Mouse (Mus musculus) central nervous system, embryonic 14 days (tissue): ENCODE results near the gene Olfr794. TPM values are rescaled to one million over a fixed set of nuclear protein-coding genes. Genes with fewer than 3 reads are reported as not detected.

Experiments
- polyA plus RNA-seq: library from polyadenylated mRNA; depleted of rRNA; stranded (reverse); fragments of >200 nt; gene quantifications from 2 replicates; pipeline ENCODE4 v1.2.3, GENCODE M21; 2012; rRNA removed

Olfr794 gene
- not detected in 2 replicates for polyA plus RNA-seq

GRCm38 (mm10) chr10:129567355-129567754, at the start of gene Olfr794:
Gene Olfr794, plus strand, starts transcription at chr10:129567655.

DNA sequence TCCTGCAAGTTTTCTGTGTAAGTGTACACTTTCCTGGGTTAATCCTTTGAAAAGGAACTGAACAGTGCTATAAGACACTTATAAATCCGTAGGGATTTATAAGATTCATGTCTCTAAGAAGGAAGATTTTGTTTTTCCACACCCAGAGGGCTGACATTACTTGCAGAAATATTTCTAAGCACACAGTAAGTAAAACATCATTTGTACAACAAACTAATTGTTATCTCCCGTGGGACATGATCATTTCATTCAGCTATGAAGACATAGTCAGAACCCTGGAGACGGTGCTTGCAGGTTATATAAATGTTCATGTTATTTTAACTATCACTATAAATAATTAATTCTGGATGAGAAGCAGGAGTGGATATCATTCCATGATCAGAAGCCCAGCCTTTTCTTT, 46.0 kb upstream of the Olfr794 start, which contains the start of gene Olfr791:
Gene Olfr791, plus strand, starts transcription at position 301 of the 400 bp plus-strand sequence.

GRCm38 (mm10) chr10:129538862-129539261, 28.6 kb upstream of the Olfr794 start, which contains the start of gene Olfr792:
Gene Olfr792, plus strand, starts transcription at chr10:129539162.

GRCm38 (mm10) chr10:129612470-129612869, 45.0 kb downstream of the Olfr794 start, which contains the start of gene Olfr796:
Gene Olfr796, minus strand, starts transcription at chr10:129612570.

Other genes starting within 250 kb of the Olfr794 start
- gene Olfr780, start 249.5 kb upstream of the Olfr794 start, polyA plus RNA-seq: not detected in 2 replicates
- gene Olfr781, start 238.8 kb upstream of the Olfr794 start, polyA plus RNA-seq: not detected in 2 replicates
- gene Olfr782, start 218.8 kb upstream of the Olfr794 start, polyA plus RNA-seq: not detected in 2 replicates
- 0.06 TPM in 2 replicates for gene Olfr784, start 183.6 kb upstream of the Olfr794 start, polyA plus RNA-seq
- gene Olfr785, start 162.2 kb upstream of the Olfr794 start, polyA plus RNA-seq: not detected in 2 replicates
- not detected in 2 replicates for gene Olfr786, start 140.3 kb upstream of the Olfr794 start, polyA plus RNA-seq
- 0.01 TPM in 1 of 2 replicates, not detected in the other for gene Olfr787, start 105.8 kb upstream of the Olfr794 start, polyA plus RNA-seq
- gene Olfr788, start 96.7 kb upstream of the Olfr794 start, polyA plus RNA-seq: not detected in 2 replicates
- not detected in 2 replicates for gene Olfr789, start 82.9 kb upstream of the Olfr794 start, polyA plus RNA-seq
- gene Olfr790, start 69.2 kb upstream of the Olfr794 start, polyA plus RNA-seq: not detected in 2 replicates
- not detected in 2 replicates for gene Olfr791, start 45.9 kb upstream of the Olfr794 start, polyA plus RNA-seq
- gene Olfr792, start 28.5 kb upstream of the Olfr794 start, polyA plus RNA-seq: not detected in 2 replicates
- not detected in 2 replicates for gene Olfr796, start 44.9 kb downstream of the Olfr794 start, polyA plus RNA-seq
- not detected in 2 replicates for gene Olfr798, start 60.3 kb downstream of the Olfr794 start, polyA plus RNA-seq
- not detected in 2 replicates for gene Olfr799, start 69.8 kb downstream of the Olfr794 start, polyA plus RNA-seq
- not detected in 2 replicates for gene Olfr800, start 90.0 kb downstream of the Olfr794 start, polyA plus RNA-seq
- gene Olfr801, start 106.2 kb downstream of the Olfr794 start, polyA plus RNA-seq: not detected in 2 replicates
- gene Olfr802, start 120.5 kb downstream of the Olfr794 start, polyA plus RNA-seq: not detected in 2 replicates
- not detected in 2 replicates for gene Olfr803, start 126.6 kb downstream of the Olfr794 start, polyA plus RNA-seq
- gene Olfr804, start 135.6 kb downstream of the Olfr794 start, polyA plus RNA-seq: not detected in 2 replicates
- not detected in 2 replicates for gene Olfr805, start 161.7 kb downstream of the Olfr794 start, polyA plus RNA-seq
- not detected in 2 replicates for gene Olfr806, start 174.3 kb downstream of the Olfr794 start, polyA plus RNA-seq
- not detected in 2 replicates for gene Olfr807, start 190.1 kb downstream of the Olfr794 start, polyA plus RNA-seq
- not detected in 2 replicates for gene Olfr808, start 197.8 kb downstream of the Olfr794 start, polyA plus RNA-seq
- not detected in 2 replicates for gene Olfr809, start 207.0 kb downstream of the Olfr794 start, polyA plus RNA-seq
- gene Olfr810, start 227.3 kb downstream of the Olfr794 start, polyA plus RNA-seq: not detected in 2 replicates
- gene Olfr811, start 236.7 kb downstream of the Olfr794 start, polyA plus RNA-seq: not detected in 2 replicates